Mouse (Mus musculus): ENCODE results near the gene Man2a1.
"Not testable (repeated sequence)": the region's sequence is repeated elsewhere in the genome, so short reads cannot be mapped to it uniquely, and the experiment has no call there.

Man2a1 gene

DNA sequence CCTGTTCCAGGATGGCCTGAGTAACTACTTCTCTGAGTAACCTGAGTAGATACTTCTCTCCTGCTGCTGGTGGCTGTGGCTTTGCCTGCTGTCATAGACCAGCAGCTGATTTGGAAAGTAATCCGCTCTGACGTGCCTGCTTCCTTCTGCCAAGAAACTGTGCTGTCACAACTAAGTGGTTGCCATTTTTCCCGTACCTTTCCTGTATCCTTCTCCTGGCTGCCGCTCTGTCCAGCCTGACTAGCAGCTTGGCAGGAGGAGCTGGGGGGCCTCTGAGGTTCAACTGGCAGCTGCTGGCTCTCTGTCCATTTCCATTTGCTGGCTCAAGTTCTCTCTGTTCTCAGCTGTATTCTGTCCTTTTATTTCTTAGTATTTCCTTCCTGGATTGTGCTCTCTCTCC is 115.8 kb downstream of the Man2a1 start:
- no peak for DNase-seq

GRCm38 (mm10) chr17:64719760-64720159 is 119.2 kb downstream of the Man2a1 start:
- peak; percentile 13 for DNase-seq

DNA sequence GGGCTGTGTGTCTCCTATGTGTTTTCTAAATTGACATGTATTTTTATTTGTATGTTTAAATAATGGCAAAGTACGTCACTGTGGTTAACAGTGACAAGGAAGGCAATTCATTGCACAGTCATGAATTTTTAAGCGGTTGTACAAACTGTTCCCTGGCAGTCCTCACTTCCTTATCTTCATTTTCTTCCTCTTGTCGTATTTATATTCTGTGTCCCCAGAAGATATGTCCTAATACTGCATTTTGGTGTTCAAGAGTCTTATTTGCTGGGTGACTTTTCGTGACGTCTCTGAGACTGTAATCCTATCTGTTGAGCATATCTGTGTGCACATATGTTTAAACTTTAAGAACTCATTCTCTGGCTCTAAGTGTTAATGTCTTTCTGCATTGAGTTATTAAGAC is 120.6 kb downstream of the Man2a1 start:
- DNase-seq: no peak

DNA sequence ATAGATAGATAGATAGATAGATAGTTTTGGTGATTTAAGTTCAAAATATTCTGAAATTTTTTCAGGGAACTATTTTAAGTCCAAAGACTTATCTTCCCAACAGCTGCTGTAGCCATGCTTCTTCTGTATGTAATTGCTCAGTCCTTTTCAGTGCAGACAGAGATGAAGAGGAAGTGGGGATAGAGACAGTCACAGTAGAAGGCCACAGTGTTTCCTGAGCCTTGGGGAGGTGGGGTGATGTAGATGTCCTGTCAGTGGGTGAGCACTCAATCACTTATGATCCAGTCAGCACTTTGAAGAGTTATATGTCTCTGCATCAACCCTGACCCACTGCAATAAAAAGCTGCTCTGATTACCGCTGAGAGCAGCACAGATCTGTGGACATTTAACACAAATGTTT is 122.6 kb downstream of the Man2a1 start:
- DNase-seq: no peak

DNA sequence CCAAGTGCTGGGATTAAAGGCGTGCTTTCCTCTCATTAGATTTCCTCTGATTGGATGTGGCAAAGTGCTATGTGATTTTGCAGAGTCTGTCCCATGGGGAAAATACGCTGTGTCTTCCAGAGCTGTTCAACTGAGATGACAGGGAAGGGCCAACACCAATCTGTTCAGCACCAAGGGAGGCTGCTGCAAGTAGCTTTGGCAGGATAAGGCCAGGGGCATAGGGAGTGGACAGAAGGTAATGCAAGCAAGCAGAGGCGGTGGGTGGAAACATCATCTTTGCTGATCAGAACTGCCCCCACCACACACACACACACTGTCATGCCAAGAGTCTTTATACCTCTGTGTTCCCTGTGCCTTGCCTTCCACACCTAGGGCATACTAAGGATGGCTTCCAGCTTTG is 124.7 kb downstream of the Man2a1 start:
- no peak for DNase-seq

GRCm38 (mm10) chr17:64726032-64726431 is 125.5 kb downstream of the Man2a1 start:
- no peak for DNase-seq

DNA sequence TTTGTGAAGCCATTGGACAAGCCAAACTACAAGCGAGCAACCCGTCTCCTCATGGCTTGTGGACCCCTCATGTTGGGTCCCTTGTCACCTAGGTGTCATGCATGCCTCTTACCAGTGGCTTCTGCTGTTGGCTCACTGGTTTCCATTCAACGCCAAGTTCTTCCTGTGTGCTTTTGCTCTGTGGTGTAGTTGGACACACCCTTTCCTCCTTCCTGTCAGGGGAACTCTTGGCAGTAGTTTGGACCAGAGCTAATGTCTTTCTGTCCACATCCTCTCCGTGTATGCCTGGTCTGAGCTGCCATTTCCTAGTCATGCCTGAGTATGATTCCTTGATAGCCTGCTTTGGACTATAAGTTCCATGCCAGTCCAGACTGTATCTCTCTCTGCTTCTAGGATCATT is 135.0 kb downstream of the Man2a1 start:
- DNase-seq: no peak

DNA sequence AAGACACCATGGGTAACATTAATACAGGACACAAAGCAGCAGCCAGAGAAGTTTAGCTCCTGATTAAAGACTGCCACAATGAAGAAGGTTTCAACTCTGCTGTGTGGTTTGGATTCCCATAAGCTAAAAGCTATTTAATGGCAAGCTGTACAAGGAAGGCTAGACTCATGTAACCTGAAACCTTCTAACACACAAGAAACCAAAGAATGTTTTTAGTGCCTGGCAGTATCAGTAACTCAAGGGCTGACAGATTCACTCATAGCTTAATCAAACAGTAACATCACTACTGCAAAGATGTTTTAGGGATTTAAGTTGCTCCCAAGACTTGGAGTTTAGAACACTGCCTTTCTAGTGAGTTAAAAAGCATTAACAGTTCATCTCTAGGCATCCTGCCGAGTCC is 137.4 kb downstream of the Man2a1 start:
- no peak for DNase-seq

DNA sequence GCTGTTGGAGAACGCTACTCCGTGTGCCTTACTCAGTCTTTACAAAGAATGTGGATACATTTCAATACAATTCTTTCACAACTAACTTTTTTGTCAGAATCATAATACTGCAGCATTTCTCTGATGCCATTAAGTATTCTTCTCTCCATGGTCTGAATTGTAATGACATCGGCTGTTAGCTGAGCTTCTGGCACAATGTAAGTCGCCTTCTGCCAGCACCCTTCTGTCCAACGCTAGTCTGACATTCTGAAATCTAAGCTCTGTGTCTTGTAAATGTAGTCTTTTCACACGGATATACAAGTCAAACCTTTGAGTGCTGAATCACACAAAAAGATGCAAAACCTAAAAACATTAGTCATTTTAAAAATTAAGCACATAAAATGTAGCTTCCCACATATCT is 138.6 kb downstream of the Man2a1 start:
- DNase-seq: no peak

GRCm38 (mm10) chr17:64742715-64743605 is 142.4 kb downstream of the Man2a1 start:
- no peak for DNase-seq

GRCm38 (mm10) chr17:64743606-64744300 is 143.2 kb downstream of the Man2a1 start:
- no peak for DNase-seq

- no peak for DNase-seq
Measured at GRCm38 (mm10) chr17:64746637-64747225, 146.2 kb downstream of the Man2a1 start.

- DNase-seq: no peak
Measured at GRCm38 (mm10) chr17:64747461-64747860, 146.9 kb downstream of the Man2a1 start.

DNA sequence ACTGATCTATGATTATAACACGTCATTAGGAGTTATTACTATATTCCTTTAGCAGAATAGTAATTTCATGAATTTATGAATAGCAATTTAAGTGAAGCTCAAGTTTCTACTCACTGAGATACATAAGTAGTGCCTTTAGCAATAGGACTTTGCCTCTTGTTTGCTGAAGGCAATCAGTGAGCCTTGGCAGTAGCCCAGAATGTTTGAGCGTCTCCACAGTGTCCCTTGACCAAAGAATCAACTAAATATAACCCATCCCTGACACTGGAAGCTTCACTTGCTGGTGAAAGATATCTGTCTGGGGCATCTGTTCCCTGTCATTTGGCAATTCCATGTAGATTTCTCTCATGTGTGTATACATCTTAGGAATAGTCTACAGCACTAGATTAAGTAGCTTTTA is 147.6 kb downstream of the Man2a1 start:
- DNase-seq: no peak

DNA sequence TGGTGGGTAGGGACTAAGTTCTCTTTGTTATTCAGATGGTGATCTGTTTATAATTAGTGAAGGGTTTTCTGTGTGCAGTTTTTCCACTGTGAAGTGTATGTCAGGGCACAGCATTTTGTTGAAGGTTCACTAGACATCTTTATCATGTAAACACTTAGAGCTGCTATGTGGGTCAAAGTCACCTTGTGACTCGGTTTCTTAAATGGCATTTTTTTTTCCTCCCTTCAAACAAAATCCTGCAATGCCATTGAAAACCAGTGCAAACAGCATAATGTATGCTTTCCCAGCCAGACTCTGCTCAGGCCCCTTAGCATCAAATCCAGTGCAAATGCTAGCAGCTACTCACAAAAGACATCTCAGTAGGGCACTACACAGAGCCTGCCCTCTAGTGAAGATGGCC is 148.6 kb downstream of the Man2a1 start:
- no peak for DNase-seq

GRCm38 (mm10) chr17:64751249-64751648 is 150.7 kb downstream of the Man2a1 start:
- DNase-seq: no peak

DNA sequence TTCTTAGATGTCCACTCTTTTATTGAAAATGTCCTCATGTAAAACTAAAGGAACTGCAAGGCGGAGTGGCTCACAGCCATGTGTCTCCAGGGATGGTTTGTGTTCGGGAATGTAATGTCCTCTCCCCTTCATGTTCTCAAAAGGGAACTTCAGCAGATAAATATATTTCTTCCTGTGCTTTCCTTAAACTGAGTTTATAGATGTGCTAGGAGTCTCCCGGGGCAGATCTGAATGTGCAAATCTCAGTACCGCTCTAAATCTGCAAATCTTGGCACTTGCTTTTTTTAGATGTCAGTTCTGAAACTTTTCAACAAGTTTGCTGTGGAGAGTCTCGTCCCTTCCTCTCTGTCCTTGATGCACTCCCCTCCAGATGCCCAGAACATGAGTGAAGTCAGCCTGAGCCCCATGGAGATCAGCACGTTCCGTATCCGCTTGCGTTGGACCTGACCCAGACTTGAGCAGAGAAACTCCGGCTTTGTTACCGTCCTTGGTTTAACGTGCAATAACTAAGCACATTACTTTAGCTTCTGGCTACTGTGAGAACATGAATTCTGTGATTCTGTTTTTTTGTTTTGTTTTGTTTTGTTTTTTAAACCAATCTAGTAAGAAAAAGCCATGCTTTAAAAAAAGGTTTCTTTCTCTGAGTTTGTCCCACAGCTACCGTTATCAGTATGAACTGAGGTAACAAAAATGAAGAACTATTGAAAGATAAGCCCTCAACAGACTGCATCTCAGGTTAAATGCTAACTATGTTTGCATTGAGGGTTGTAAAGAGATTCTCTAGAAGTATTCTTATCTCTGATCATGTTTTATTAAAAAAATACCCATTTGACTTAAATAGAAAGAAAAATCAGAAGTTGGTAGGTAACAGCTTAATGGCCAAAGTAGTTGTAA is 151.8 kb downstream of the Man2a1 start:
- DNase-seq: no peak

DNA sequence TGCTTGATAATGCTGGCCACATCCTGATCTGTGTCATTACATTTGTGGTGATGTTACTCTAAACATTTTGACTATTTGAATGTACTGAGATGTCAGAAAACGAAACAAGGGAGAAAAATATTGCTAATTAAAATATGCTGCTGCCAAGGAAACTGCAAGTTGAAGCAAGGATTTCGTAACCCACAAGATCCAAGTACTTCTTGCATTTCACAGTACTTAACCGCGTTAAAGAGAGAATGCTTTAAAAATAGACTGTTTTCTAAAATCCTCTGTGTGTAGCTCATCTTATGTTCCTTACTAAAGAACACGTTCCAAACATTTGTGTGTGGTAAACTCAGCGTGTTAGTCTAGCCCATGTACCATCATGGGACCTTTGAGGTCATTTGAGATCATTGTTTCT is 153.0 kb downstream of the Man2a1 start:
- DNase-seq: no peak

DNA sequence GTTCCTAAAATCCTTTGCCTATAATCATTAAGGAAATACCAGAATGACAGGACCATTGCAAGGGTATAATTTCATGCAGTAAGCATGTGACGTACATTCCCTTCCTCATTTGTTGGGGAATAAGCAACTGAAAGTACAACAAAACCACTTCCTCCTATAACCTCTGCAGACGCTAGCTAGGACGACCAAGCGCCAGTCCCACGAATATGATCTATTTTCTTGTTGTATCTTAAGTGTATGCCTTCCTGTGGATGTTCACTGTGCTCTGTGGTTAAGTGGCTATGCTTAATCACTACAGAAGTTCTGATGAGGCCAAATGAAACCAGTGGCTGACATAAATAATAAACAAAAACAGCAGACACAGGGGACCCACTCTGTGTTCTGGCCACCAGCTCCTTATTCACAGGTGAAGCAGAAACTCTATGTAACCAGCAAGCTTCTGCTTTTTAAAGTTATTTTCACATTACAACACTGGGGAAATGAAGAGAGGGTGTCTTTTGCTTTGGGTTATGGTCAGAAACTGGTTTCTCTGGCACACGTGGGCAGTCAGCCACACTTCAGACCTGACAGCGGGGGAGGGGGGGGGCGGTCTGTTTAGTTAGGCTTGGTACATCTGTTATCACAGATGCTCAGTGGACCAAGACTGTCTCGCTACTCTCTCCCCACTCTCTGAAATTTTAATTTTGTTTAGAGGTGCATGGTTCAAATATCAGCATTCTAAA is 153.8 kb downstream of the Man2a1 start:
- DNase-seq: no peak

GRCm38 (mm10) chr17:64755191-64755590 is 154.7 kb downstream of the Man2a1 start:
- no peak for DNase-seq

- not testable (repeated sequence) for DNase-seq
Measured at GRCm38 (mm10) chr17:64762651-64763050, 162.1 kb downstream of the Man2a1 start.

- DNase-seq: no peak
Measured at GRCm38 (mm10) chr17:64763491-64763890, 163.0 kb downstream of the Man2a1 start.

All from embryo, embryonic 11 days (tissue).